Mouse (Mus musculus): ENCODE results near the gene Podxl.

DNA sequence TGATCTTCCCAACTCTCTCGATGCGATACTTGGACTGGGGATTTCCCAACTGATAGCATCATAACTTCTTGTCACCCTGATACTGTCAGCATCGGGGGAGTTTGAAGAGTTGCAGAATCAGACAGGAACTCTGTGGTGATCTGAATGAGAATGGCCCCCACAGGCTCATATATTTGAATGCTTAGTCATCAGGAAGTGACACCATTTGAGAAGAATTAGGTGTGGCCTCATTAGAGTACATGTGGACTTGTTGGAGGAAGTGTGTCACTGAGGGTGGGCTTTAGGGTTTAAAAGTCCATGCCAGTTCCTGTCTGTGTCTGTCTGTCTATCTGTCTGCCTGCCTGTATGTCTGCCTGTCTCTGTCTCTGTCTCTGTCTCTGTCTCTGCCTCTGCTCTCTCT is 31.9 kb downstream of the Podxl start:
- TF ChIP-seq CTCF (IDR thresholded peaks at IDR 0.05; ENCODE audit: insufficient read depth, low read depth, low read length) (no peak), POLR2A (IDR thresholded peaks at IDR 0.05; ENCODE audit: insufficient read depth, low read depth, low read length) (no peak)
